Mouse (Mus musculus) intestine, embryonic 15.5 days (tissue): Measurements from ENCODE around the gene Rab7. TPM values are rescaled to one million over a fixed set of nuclear protein-coding genes. Genes with fewer than 3 reads are reported as not detected.
"Not testable (repeated sequence)": the region's sequence is repeated elsewhere in the genome, so short reads cannot be mapped to it uniquely, and the experiment has no call there.

Experiments used
- ATAC-seq: fragments of 200-750 bp; cut with Nextera tagmentation; 2 replicates; pipeline ENCODE4 v1.8.0; 2017; ENCODE audit warnings: moderate TSS enrichment, moderate library complexity
- H3K27ac ChIP-seq: fragments of 300-500 bp; sonication (generic); 2 replicates; pipeline ENCODE4 v1.5.1; 2015; ENCODE audit warnings: mild to moderate bottlenecking, inconsistent platforms
- H3K27me3 ChIP-seq: fragments of 300-500 bp; sonication (generic); replicated peaks from 2 replicates; pipeline ENCODE4 v1.6.1; 2015; ENCODE audit warnings: inconsistent platforms
- H3K36me3 ChIP-seq: fragments of 300-500 bp; sonication (generic); 2 replicates; pipeline ENCODE4 v1.6.1; 2015; ENCODE audit warnings: inconsistent platforms
- H3K4me1 ChIP-seq: fragments of 300-500 bp; sonication (generic); replicated peaks from 2 replicates; pipeline ENCODE4 v1.6.1; 2015; ENCODE audit warnings: inconsistent platforms
- H3K4me2 ChIP-seq: fragments of 300-500 bp; sonication (generic); replicated peaks from 2 replicates; pipeline ENCODE4 v1.6.1; 2015; ENCODE audit warnings: mild to moderate bottlenecking, inconsistent platforms
- H3K4me3 ChIP-seq: fragments of 300-500 bp; sonication (generic); replicated peaks from 2 replicates; pipeline ENCODE4 v1.5.1; 2015; ENCODE audit warnings: inconsistent platforms
- H3K9ac ChIP-seq: fragments of 300-500 bp; sonication (generic); 2 replicates; pipeline ENCODE4 v1.6.1; 2015; ENCODE audit warnings: inconsistent platforms
- H3K9me3 ChIP-seq: fragments of 300-500 bp; sonication (generic); 2 replicates; pipeline ENCODE4 v1.6.1; 2016; ENCODE audit warnings: inconsistent platforms
- WGBS: fragments of 180-500 bp; shearing (Covaris S2); methylation state at CpG from one replicate; pipeline ENCODE4 v1.1.7; 2015; 5-methylcytosine and 5-hydroxymethylcytosine counted together
- polyA plus RNA-seq: library from polyadenylated mRNA; unstranded; fragments of >200 nt; fragmentation: Nextera tagmentation; extraction: Ambion mirVana; gene quantifications from 2 replicates; pipeline ENCODE4 v1.2.1, GENCODE M21; 2015

The Rab7 gene
- polyA plus RNA-seq, 1 experiment from 2014 or later = 243 TPM

DNA sequence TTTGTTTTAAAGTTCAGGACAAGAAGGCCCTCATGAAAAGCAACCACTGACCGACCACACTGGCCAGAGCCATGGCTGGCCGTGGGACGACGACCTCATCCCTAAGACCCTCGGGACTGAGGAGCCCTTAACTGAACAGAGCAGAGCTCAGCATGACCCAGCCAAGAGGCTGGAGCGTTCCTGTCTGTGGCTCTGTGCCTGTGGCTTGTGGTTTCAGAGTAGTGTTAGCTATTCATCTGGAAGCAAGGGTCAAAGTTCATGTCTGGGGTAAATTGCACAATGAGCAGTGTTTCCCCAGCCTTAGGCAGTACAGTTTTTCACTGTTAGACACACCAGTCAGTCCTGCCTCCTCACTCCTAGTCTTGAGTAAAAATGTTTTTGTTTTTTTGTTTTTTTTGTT lies 52.3 kb downstream of the Rab7 start:
- 36% methylated on average over 6 of the region's 6 CpGs for WGBS
- ATAC-seq = peak; percentile 82
- H3K27ac ChIP-seq = no peak overlapping the region

DNA sequence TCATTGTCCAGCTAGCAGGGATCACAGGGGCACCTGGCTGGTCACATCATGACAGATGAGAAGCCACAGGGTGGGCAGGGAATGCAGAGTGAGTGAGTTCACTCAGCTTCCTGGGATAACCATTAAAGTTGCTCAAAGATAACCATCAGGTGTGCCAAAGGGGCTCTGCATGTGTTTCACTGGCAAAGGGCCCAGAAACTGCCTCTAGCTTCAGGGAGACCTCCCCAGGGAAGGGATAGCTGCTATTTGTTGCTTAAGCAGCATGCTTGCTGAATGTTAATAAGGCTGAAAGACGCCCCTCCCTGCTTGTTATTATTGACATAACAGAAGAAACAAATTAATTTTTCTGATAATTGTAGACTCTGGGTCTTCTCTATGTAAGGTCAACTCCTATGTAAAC lies 53.2 kb downstream of the Rab7 start:
- Histone ChIP-seq H3K4me1 (peaks cover 13% of the 10 kb centered on the region), H3K4me3 (no peak overlapping the region), H3K27ac (no peak overlapping the region), H3K27me3 (no peaks in the 10 kb centered on the region), H3K4me2 (no peak overlapping the region), H3K9ac (no peak overlapping the region), H3K36me3 (no peaks in the 10 kb centered on the region), H3K9me3 (no peaks in the 10 kb centered on the region)
- ATAC-seq = no peak
- WGBS = 81% methylated on average over 1 of the region's 1 CpGs

More for the DNA sequence above, 52.3 kb downstream of the Rab7 start:
- Histone ChIP-seq H3K27me3 (no peaks in the 10 kb centered on the region), H3K9ac (no peak overlapping the region), H3K4me3 (no peak overlapping the region), H3K4me2 (peak overlapping the region; percentile 9; the same call in 1 of the 2 replicates), H3K4me1 (peaks cover 13% of the 10 kb centered on the region), H3K36me3 (no peaks in the 10 kb centered on the region), H3K9me3 (no peaks in the 10 kb centered on the region)

DNA sequence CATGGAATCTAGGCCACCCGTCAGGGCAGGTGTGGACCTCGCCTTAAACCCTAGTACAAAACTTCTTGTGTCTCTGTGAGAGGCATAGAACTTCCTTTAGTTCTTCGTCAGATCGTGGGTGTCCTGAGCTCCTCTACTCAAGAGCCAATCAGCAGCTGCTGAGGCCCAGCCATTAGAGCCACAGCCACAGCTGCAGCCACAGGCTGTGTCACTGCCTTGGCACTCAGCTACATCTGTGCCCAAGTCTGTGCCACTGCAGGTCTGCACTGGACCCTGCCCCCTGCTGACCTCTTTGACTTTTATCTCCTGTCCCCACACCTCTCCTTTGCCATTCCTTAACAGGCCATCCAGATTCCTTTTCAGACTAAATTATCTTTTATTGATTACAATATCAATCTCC lies 53.9 kb downstream of the Rab7 start:
- WGBS = 67% methylated on average over 4 of the region's 4 CpGs
- no peaks in the 10 kb centered on the region for H3K36me3 ChIP-seq
- peaks cover 13% of the 10 kb centered on the region for H3K4me1 ChIP-seq
- H3K4me2 ChIP-seq = no peak overlapping the region
- H3K4me3 ChIP-seq = no peak overlapping the region
- H3K27me3 ChIP-seq = no peaks in the 10 kb centered on the region
- no peaks in the 10 kb centered on the region for H3K9me3 ChIP-seq
- no peak overlapping the region for H3K27ac ChIP-seq
- no peak overlapping the region for H3K9ac ChIP-seq
- ATAC-seq = no peak

DNA sequence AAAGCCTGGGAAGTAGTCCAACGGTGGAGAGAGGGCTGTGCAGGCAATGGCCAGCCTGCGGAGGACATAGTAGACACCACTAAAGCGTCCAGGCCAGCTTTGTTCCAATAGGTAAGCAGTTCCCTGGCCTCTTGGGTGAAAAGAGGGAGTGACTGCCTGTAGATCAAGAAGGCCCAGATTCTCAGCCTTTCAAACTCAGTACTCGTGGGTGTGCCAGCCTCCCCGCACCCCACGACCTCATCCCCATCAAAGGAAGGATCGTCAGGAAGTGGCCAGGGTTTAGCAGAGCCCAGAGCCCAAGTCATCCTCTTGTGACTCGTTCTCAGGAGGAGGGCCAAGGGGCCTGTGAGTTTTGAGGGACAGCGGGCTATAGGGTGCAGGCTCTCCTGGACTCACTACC lies 62.6 kb downstream of the Rab7 start:
- WGBS = 65% methylated on average over 9 of the region's 9 CpGs
- no peaks in the 10 kb centered on the region for H3K27me3 ChIP-seq
- peak overlapping the region; percentile 83; the same call in 1 of the 2 replicates for H3K4me3 ChIP-seq
- ATAC-seq = no peak
- no peaks in the 10 kb centered on the region for H3K36me3 ChIP-seq
- H3K9me3 ChIP-seq = no peaks in the 10 kb centered on the region
- H3K4me1 ChIP-seq = peaks cover 11% of the 10 kb centered on the region
- peak overlapping the region; percentile 77 for H3K4me2 ChIP-seq
- H3K27ac ChIP-seq = no peak overlapping the region
- no peak overlapping the region for H3K9ac ChIP-seq

DNA sequence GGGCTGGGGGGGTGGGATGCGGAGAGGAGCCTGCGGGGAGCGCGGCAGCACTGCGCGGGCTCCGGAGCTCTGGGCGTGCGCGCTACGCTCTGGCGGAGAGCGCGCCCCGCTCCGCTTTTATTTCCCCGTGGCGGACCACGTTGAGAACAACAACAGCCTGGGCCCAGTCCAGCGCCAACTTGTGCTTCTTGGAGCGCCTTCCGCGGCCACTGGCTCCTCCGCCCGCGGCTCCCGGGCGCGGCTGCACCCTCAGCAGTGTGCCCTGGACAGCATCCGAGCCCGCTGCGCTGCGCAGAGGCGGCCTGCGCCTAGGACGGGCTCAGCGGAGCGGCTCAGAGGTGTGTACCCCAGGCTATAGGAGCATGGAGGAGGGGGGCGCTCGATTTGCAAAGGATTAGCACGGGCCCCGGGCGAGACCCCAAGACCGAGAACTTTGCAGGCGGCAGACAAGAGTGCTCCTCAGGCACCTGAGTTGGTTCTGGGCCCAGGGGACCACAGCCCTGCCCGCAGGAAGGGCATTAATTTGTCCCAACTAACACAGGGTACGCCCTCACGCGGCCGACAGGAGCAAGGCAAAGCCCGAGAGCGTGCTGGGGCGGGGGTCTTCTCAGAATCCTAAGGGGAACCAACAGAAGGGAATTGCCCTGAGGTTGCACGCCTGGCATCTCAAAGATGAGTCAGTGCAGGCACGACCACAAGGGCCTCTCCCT lies 63.4 kb downstream of the Rab7 start, which contains the start of gene H1fx:
TSS of gene H1fx (minus strand) at position 91 of the 710 bp plus-strand sequence.
- Histone ChIP-seq H3K4me2 (peak within 1 kb of the TSS; percentile 77), H3K27me3 (no peaks in the 10 kb centered on the region), H3K27ac (peak within 1 kb of the TSS; percentile 83), H3K9ac (peak within 1 kb of the TSS; percentile 84), H3K4me1 (peaks cover 11% of the 10 kb centered on the region), H3K4me3 (peak within 1 kb of the TSS; percentile 83), H3K9me3 (no peaks in the 10 kb centered on the region), H3K36me3 (no peaks in the 10 kb centered on the region)
- peak; percentile 90 for ATAC-seq
- WGBS = under 1% methylated on average over 50 of the region's 55 CpGs

DNA sequence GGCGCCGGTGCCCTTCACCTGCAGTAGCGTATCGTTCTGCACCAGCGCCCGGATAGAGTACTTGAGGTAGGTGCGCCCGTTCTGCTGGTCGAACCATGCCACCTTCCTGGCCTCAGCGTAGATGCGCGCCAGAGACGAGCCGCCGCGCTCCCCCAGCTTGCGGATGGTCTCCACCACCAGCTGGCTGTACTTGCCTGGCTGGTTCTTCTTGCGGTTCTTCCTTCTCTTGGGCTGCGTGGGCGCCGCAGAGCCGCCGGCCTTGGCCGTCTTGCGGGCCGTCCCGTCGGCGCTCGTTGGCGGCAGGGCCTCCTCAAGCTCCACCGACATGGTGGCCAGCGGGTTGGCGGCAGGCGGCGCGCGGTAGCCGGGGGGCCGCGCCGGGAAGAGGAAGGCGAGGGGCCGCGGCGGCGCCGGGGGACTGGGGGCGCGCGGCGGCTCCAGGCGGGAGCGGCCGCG lies 64.0 kb downstream of the Rab7 start:
- H3K4me2 ChIP-seq = peak overlapping the region; percentile 77
- peaks cover 11% of the 10 kb centered on the region for H3K4me1 ChIP-seq
- H3K9me3 ChIP-seq = no peaks in the 10 kb centered on the region
- H3K27ac ChIP-seq = peak overlapping the region; percentile 83
- WGBS = under 1% methylated on average over 53 of the region's 56 CpGs
- no peak; the same call in 1 of the 2 replicates for ATAC-seq
- H3K9ac ChIP-seq = peak overlapping the region; percentile 84
- peak overlapping the region; percentile 83 for H3K4me3 ChIP-seq
- H3K36me3 ChIP-seq = no peaks in the 10 kb centered on the region
- H3K27me3 ChIP-seq = no peaks in the 10 kb centered on the region

DNA sequence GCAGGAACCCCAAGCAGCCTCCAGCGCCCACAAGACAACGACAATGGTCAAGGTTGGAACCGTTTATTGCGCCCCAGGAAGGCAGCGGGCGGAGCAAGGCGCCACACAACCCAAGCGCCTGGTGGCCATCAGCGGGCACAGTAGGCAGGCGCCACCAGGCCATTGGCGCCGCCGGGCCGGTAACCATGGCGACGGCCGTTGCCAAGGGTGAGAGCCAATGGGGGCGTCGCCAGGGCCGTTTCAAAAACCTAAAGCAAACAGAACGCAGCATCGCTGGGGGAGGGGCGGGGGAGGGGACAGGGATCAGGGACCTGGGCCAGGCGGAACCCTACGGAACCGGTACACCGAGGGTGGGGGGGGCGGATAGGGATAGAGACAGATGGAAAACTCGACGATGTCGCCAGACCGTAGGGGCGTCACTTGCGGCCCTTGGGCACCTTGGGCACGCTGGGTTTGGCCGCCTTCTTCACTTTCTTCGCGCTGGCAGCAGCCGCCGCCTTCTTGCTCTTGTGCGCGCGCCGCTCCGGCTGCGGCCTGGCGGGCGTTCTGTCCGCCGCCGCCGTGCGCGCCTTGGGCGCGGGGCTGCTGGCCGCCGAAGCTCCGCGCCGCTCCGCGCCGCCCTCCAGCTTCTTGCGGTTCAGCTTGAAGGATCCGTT lies 64.6 kb downstream of the Rab7 start:
- Histone ChIP-seq H3K4me2 (peak overlapping the region; percentile 77), H3K9me3 (no peaks in the 10 kb centered on the region), H3K4me3 (peak overlapping the region; percentile 83), H3K36me3 (no peaks in the 10 kb centered on the region), H3K27me3 (no peaks in the 10 kb centered on the region), H3K27ac (peak overlapping the region; percentile 83), H3K4me1 (peaks cover 11% of the 10 kb centered on the region), H3K9ac (peak overlapping the region; percentile 84)
- ATAC-seq = peak; percentile 73
- WGBS = under 1% methylated on average over 62 of the region's 66 CpGs

DNA sequence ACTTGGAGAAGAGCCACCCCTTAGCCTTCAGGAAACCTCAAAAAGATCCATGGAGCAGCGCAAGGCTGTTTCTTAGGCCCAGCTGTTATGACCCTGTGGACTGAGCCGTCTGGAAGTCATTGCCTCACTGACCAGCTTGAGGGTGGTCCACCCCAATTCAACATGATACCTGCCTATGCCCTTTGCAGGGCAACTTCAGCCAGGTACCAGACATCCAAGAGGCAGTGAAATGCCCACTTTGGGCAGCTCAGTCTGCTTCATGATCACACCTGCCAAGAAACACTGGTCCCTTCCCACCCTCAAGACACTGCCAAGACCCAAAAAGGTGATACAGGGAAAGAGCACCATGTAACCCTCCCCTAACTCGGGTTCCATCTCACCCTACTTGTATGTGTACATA lies 65.3 kb downstream of the Rab7 start:
- no peak for ATAC-seq
- H3K27me3 ChIP-seq = no peaks in the 10 kb centered on the region
- H3K4me2 ChIP-seq = peak overlapping the region; percentile 77; the same call in 1 of the 2 replicates
- no peak overlapping the region for H3K27ac ChIP-seq
- no peaks in the 10 kb centered on the region for H3K36me3 ChIP-seq
- H3K4me3 ChIP-seq = no peak overlapping the region
- no peak overlapping the region for H3K9ac ChIP-seq
- peaks cover 11% of the 10 kb centered on the region for H3K4me1 ChIP-seq
- WGBS = 78% methylated on average over 3 of the region's 3 CpGs
- H3K9me3 ChIP-seq = no peaks in the 10 kb centered on the region

DNA sequence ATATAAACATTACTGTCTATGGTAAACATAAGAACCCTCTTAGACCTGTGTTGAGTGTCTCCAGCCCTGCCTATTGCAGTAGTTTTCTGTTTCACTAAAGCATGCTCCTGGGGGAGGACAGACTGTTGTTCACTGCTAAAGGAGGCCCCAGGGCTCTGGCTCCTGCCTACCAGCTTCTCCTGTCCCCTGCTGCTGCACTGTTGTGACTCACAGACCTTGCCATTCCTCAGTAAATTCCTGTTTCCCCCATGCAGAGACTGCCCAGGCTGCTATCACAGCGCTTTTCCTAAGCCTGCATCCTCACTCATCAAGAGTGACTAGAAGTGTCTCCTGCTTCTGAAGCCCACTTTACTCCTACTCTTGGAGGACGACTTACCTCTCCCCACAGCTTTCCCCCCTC lies 75.0 kb downstream of the Rab7 start:
- no peak overlapping the region for H3K4me2 ChIP-seq
- H3K36me3 ChIP-seq = no peaks in the 10 kb centered on the region
- 29% methylated on average over 2 of the region's 2 CpGs for WGBS
- no peak for ATAC-seq
- H3K27me3 ChIP-seq = no peaks in the 10 kb centered on the region
- H3K4me1 ChIP-seq = no peaks in the 10 kb centered on the region
- no peak overlapping the region for H3K4me3 ChIP-seq
- no peak overlapping the region for H3K9ac ChIP-seq
- no peaks in the 10 kb centered on the region for H3K9me3 ChIP-seq
- H3K27ac ChIP-seq = no peak overlapping the region

DNA sequence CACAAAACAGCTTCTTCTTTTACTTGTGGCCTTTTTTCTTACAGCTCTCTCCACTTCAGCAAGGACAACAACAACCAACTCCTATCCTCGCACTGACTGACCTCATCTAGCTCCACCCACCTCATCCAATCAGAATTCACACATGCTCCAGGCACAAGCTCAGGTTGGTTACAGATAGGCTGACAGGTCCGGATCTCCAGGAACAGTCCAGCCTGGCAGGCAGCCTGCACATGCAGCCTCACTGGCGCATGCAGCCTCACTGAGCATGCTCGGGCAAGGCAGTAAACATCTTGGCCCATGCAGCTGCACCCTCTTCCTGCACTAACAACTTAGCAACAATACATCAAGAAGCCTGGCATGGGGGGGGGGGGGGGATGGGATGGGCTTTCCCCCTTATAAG lies 82.6 kb downstream of the Rab7 start:
- H3K4me1 ChIP-seq, H3K9me3 ChIP-seq, H3K4me3 ChIP-seq, H3K9ac ChIP-seq, H3K36me3 ChIP-seq, ATAC-seq, H3K27ac ChIP-seq, H3K27me3 ChIP-seq, H3K4me2 ChIP-seq: not testable (repeated sequence)
- WGBS = 45% methylated on average over 4 of the region's 4 CpGs
